Mouse (Mus musculus) CD8-positive naive resting alpha-beta T cell, adult 2 months (primary cell): ENCODE measurements around the gene Adgrb3.

Experiments
- DNase-seq, 2 experiments: peaks; one replicate each; pipeline ENCODE4 v3.0.0; 2022; ENCODE audit warnings: low read depth in 2 of 2, low spot score in 2 of 2

The Adgrb3 gene

GRCm38 (mm10) chr1:25317142-25317541 is 512.4 kb downstream of the Adgrb3 start:
- DNase-seq, result no peak

DNA sequence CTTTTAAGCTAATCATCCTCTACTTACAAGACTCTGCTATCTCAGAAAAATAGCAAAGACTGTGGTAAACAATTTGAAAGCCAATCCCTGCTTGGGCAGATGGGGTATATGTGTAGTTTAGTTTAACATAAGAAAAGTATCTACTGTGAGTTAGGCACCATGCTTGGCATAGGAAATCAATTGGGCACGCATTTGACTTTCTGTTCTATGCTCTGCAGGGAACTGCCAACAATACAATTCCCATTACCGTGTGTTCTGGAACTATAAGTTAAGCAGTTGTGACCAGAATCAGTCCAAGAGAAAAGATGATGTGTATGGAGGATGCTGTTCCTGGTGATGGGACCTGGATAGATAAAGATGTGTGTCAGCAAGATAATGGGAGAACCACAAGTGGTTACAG is 517.2 kb downstream of the Adgrb3 start:
- no peak for DNase-seq

- no peak for DNase-seq
Measured at GRCm38 (mm10) chr1:25310066-25310465, 519.4 kb downstream of the Adgrb3 start.

DNA sequence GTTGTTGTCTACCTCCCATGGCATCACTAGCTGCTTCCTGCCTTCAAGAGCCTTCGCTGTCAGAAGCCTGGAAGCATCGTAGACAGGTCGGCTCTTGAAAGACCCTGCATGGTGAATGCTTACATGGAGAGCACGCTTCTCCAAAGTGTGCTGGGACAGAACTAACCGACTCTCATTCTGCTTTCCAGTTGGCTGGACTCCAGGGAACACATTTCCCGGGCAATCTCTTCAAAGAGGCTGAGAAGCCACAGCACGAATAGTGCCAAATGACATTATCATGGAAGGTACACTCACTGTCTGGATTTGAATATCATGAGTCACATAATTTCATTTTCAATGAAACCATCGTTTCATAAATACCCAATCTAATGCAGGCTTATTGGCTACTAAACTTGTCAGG is 548.0 kb downstream of the Adgrb3 start:
- no peak for DNase-seq

GRCm38 (mm10) chr1:25250562-25250961 is 578.9 kb downstream of the Adgrb3 start:
- DNase-seq, result no peak

- DNase-seq, result no peak
Measured at GRCm38 (mm10) chr1:25242436-25242835, 587.1 kb downstream of the Adgrb3 start.

- DNase-seq, result no peak
Measured at GRCm38 (mm10) chr1:25229245-25229750, 600.2 kb downstream of the Adgrb3 start.

- DNase-seq, result no peak
Measured at GRCm38 (mm10) chr1:25228381-25229244, 600.9 kb downstream of the Adgrb3 start.

- DNase-seq, result no peak
Measured at GRCm38 (mm10) chr1:25227880-25228279, 601.6 kb downstream of the Adgrb3 start.

DNA sequence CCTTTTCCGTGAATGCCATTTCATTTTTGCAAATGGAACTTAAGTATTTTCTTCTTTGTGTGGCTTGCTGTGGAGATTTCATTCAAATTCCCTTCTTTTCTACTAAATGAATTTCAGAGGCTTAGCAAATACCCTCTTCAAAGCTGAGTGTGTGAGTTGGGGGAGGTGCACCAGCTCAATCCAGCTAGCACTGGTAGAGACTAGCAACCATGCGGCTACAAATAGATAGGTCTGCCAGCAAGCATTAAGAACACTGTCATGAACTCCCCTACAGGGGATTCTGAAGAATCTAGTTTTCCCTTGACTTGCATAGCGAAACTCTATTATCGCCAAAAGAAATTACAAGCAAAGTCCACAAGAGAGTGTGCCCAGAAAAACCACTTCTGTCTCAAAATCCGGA is 624.9 kb downstream of the Adgrb3 start:
- DNase-seq, result no peak

GRCm38 (mm10) chr1:25199392-25199791 is 630.1 kb downstream of the Adgrb3 start:
- DNase-seq, result no peak

GRCm38 (mm10) chr1:25191986-25192385 is 637.5 kb downstream of the Adgrb3 start:
- no peak for DNase-seq

- no peak for DNase-seq
Measured at GRCm38 (mm10) chr1:25189261-25189660, 640.2 kb downstream of the Adgrb3 start.

- DNase-seq, result no peak
Measured at GRCm38 (mm10) chr1:25185909-25186308, 643.6 kb downstream of the Adgrb3 start.

GRCm38 (mm10) chr1:25181881-25182280 is 647.6 kb downstream of the Adgrb3 start:
- DNase-seq, result no peak

GRCm38 (mm10) chr1:25180615-25181014 is 648.9 kb downstream of the Adgrb3 start:
- DNase-seq, result no peak

DNA sequence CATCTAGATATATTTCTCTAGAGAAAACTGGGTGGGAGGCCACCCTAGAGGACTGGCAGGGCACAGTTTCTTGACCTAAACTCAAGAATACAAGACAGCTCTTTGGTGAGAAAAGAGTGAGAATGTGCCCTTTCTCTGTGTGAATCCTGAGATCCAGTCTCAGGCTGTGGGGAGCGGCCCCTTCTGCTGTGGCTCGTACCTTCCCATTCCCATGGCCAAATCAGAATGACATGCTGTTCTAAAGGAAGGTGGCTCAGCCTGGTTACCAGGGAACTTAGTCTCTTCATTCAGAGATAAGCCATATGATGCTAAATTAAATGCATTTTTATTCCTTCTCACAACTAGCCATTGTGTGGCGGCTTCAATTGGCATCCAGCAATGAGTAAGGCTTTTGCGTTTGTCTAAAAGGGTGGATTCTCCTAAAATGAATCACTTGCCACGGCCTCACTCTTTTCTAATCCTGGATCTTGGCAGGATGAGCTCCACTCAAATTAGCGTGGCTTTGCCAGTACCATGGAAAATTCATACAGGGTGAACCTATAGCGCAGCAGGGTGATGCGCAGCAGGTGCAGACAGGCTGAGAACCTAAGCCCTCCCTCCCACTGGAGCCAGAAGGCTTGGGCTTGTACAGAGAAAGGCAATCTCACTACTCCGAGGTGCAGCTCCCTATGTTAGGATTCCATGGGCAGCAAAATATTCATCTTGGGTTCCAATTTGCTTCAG is 649.5 kb downstream of the Adgrb3 start:
- DNase-seq, result no peak

- DNase-seq, result no peak
Measured at GRCm38 (mm10) chr1:25178347-25179130, 651.0 kb downstream of the Adgrb3 start.

GRCm38 (mm10) chr1:25167120-25167519 is 662.4 kb downstream of the Adgrb3 start:
- no peak for DNase-seq

- DNase-seq, result no peak
Measured at GRCm38 (mm10) chr1:25166036-25166796, 663.3 kb downstream of the Adgrb3 start.

DNA sequence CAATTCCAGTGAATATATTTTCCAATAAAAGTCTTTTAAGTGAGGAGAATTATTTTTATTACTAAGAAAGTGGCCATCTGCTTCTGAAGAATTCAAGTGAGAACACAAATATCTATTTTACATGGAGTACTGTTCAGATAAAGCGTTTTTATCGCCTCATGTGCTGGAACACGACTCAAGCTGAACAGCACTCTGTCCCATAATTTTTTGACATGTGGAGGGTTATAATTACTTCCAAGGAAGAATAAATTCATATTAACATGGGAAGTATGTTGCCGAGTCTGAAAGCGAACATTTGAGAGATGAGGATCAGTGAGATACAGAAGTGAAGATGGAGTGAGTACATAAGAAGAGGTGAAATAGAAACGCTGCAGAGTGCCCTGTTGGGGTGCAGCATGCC is 665.9 kb downstream of the Adgrb3 start:
- DNase-seq, result no peak
